Mouse (Mus musculus): ENCODE data around the gene Rora. TPM values are rescaled to one million over a fixed set of nuclear protein-coding genes. Genes with fewer than 3 reads are reported as not detected.

Rora gene
- total RNA-seq, 2 experiments from 2014 or later = 0.38 to 2.1 TPM

DNA sequence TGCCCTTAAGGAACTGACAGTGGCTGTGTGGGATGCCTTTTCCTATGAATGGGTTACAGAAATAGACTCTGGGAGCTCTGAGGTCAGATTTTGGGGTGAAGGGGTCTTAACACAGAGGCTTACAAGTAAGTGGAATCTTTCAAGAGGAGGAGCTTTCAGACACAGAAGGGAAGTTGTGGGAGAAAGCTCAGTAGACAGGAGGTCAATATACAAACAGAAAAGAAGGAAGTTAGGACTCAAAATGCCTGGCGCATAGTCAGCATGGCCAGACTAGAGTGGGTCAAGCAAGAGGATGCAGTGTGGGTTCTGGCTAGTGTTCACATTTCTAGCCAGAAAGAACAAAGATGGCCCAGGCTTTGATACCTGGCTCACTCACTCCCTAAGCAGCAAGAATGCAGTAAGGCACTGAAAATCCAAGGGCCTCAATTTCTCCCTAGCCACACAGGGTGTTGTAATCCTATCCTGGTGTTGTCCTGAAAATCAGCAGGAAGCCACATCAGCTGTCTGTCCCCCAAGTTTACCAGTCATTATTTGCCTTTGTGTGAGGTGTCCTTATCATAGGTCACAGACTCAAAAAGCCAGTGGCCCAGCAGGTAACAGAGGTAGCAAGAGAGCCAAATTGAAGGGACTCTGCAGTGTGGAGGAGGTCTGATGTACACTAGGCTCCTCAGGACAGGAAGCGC lies 456.2 kb downstream of the Rora start:
- ATAC-seq (replicated peaks; ENCODE audit: low FRiP score, poor library complexity, severe bottlenecking) = no peak

DNA sequence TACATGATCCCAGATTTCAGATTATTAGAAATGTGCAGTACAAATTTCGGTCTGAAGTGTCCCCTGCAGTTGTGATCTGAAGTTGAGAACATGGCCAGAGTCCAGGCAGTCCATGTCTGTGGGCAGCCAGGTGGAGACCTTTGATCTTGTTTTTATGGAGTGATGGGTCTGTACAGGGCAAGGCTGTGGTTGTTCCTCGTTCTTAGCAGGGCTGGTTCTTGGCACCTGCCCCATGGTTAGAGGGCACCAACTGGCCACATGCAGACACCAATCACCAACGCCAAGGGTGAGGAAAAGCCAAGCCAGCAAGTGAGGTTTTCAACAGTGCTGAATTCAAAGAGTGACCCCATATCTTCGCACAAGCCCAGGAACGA lies 456.7 kb downstream of the Rora start:
- ATAC-seq (replicated peaks; ENCODE audit: low FRiP score, poor library complexity, severe bottlenecking) = no peak

DNA sequence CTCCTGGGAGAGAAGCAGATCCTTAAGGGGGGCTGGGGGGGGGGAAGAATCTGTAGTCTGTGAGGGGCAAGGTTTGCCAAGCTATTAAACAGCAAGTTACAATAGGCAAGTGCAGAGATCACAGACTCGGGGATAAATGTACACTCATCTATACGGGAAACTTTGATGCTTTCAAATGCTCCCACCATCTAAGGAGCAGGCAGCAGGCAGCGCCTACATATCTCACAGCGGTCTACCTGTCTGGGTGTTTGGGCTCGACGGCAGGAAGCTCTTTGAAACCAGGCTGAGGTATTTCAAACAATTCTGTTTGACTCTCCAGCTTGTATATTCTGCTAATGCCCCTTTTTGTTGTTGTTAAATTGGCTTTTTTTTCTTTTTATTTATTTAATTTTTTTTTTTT lies 457.1 kb downstream of the Rora start:
- ATAC-seq (replicated peaks; ENCODE audit: low FRiP score, poor library complexity, severe bottlenecking) = no peak

DNA sequence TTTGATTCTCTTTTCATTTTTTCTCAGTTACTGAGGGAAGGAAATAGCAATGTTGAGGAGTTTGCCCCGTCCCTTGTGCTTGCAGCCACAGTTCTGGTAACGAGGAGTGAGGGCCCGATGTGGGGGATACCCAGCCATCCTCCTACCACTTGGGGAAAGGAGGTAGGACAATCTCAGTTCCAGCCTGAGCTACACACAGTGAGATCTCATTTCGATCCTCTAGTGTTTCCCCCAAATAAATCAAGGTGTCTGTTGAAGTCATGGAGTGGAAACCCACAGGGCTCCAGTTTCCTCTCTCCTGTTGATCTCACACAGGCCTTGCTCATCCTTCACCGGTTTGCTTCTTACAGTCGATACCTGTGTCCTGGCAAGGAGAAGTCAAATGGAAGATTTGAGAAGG lies 458.0 kb downstream of the Rora start:
- ATAC-seq (replicated peaks; ENCODE audit: low FRiP score, poor library complexity, severe bottlenecking) = no peak

DNA sequence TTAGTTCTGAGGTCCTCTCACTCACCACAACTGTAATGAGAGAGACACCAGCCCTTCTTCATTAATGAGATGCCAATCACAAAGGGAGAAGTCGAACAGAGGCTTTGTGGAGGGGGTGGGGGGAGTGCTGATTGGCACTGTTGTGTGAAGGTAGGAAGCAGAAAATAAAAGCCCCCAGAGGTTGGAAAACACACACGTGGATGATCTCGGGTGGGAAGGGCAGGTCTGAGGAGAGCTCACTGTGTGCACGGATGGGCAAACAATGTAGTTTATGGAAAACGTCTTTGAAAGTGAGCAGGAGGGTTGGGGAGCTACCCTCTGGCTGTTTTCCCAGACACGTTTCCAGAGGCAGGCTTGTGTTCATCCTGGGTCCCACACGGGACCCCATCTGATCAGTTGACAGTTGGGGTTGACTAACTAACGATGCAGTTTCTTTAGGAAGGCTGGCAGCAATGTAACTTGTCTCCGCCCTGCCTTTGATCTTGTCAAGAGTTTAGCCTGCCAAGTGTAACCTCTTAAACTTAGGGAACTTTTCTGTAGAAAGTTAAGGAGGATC lies 460.9 kb downstream of the Rora start:
- no peak for ATAC-seq (replicated peaks; ENCODE audit: low FRiP score, poor library complexity, severe bottlenecking)

DNA sequence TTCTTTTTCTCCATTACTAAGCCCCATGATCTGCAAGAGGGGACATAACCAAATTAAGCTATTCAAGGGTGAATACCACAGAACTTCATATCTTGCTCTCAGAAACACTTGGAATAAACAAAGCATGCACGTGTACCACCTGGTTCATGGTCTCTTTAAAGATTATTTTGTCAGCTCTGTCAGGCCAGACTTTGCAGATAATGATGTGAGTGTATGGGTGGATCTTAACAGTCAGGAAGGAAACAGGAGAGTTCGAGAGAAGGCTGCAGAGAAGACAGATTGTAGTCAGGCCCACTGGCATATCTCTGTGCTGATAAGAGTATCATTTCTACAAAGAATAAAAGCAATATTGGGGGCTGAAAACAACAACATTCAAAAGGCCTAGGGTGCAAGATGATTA lies 463.2 kb downstream of the Rora start:
- ATAC-seq (replicated peaks; ENCODE audit: low FRiP score, poor library complexity, severe bottlenecking) = no peak

DNA sequence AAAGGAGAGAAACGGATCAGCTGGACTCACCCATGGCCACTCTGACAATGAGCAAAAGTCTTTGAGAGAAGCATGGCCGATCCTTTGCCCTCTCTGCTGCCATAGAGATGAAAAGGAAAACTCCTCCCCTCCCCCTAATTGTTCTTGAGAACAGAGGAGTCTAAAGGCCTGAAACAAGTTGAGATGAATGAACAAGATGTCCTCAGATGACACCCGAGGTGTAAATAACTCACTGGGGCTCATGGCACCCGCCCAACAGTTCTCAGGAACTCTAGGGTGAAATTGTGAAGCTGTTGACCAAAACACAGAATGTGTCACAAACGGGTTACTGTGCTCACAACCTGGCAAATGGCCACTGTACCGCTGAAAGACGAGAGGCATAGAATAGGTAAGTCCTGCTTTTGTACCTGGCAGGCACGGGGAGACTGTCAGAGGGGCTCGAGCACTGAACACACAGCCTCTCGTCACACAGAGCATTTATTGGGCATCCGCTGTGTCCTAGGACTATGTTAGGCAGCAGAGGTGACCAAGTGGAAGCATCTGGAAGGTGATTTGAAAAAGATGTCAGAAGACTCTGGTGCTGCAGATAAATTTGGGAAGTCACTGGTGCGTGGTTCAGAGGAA lies 467.6 kb downstream of the Rora start:
- no peak for ATAC-seq (replicated peaks; ENCODE audit: low FRiP score, poor library complexity, severe bottlenecking)

DNA sequence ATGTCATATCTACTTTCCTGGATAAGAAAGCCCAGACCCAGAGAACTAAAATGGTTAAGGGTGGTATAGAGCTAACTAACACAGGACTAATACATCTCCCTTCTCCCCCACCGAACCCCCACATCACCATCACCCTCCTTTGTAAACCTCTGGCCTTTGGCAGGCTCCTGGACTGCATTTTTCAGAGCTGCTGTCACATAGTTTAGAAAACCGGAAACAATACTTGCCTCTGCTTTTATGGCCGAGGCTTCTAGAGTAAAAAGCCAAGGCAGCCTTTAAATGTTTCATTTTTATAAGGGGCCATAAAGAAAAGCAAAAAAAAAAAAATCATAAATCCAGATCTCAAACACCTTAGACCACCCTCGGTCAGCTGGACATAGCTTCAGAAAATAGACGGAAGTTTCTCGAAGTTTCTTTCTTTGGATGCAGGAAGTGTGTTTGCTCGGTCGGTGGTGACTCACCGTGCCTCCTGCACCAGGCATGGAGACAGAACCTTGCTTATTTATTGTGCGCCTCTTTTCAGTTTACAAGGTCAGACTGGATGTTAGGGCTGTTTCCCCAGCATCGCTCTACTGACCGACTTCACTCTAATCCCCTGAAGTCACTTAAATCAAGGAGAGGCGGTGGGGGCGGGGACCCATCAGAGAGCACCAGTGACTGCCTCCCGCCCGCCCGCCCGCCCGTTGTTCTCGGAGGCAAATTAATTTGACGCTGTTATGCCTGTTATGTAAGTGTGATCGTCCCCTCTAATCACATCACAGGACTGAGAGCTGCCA lies 471.6 kb downstream of the Rora start:
- no peak for ATAC-seq (replicated peaks; ENCODE audit: low FRiP score, poor library complexity, severe bottlenecking)

DNA sequence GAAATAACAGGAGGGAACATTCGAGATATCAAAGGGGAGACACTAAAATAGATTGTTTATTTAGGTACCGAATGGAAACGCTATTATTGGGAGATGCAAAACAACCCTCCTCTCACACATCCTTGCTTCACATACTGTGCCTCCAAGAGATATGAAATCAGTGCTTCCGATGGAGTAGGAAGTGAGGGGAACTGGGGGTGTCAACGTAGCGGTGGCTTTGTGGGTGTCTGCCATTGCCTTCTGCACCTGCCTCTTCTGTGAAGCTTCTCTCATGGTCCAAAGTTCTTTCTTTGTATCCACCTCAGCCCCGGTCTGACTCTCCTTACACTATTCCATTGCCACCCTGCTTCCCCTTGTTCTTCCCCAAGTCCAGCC lies 472.2 kb downstream of the Rora start:
- no peak for ATAC-seq (replicated peaks; ENCODE audit: low FRiP score, poor library complexity, severe bottlenecking)

DNA sequence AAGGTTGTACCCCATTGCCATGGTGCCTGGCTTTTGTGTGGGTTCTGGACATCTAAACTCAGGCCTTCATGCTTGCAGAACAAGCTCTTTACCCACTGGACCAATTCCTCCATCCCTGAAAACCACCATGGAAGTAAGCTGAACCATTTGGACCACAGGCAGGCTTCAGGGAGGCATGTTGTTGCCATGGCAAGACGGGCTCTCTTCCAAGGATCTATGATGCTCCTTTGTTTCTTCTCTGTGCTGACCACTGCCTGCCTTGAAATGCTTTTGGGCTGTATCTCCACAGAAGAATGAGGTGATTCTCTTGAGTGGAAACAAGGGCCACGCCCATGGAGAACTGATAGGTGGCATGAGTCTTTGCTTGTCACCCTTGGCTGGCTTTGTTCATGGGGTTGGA lies 473.0 kb downstream of the Rora start:
- no peak for ATAC-seq (replicated peaks; ENCODE audit: low FRiP score, poor library complexity, severe bottlenecking)

DNA sequence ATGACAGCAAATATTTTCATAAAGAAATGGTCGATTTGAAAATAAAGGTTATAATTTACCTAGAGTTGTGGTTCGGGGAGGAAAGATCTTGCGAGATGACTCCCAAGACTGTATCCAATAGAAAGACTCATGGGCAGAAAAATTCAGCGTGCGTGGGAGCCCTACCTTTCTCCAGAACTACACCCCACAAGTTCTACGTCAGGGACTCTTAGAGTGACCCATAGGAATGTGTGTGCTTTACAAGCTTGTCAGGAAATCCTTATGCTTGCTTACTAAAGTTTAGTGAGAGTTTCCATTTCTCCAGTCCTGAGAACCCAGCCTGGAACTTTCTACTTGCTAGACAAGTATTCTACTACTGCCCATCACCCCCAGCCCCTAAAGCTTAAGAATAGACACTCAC lies 474.7 kb downstream of the Rora start:
- no peak for ATAC-seq (replicated peaks; ENCODE audit: low FRiP score, poor library complexity, severe bottlenecking)

DNA sequence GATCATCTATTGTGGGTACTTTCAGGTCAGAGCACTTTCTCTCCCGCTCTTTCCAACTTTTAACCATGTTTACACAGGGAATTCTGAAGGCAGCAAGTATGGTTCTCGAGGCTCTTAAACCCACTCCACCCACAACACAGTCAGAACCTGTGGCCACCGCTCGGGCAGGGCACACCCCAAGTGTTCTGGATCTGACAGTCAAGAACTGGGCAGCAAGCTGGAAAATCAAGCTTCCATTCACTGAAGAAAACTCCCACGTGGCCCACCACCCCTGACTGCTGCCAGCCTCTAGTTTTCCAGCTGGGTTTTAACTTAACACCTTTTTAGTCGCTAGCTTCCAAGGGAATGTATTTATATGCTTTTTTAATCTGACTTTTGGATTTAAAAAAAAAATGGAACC lies 479.4 kb downstream of the Rora start:
- no peak for ATAC-seq (replicated peaks; ENCODE audit: low FRiP score, poor library complexity, severe bottlenecking)

DNA sequence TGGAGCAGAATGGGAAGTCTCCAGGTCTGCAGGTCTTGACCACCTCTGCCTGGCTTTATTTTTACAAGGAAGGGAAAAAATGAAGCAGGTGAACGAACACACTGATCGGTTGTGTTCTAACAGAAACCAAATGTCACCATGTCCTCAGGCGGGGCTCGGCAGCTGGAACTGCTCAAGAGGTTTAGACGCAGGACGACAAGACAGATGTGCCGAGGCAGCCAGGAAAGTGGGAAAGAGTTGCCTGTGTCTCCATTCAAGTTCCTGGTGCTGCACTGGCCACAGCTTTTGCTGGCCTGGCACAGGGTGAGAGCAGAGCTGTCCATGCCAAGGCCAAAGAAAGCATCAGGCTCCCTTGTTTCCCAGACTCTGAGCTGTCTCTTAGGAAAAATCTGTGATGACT lies 480.1 kb downstream of the Rora start:
- ATAC-seq (replicated peaks; ENCODE audit: low FRiP score, poor library complexity, severe bottlenecking) = no peak

DNA sequence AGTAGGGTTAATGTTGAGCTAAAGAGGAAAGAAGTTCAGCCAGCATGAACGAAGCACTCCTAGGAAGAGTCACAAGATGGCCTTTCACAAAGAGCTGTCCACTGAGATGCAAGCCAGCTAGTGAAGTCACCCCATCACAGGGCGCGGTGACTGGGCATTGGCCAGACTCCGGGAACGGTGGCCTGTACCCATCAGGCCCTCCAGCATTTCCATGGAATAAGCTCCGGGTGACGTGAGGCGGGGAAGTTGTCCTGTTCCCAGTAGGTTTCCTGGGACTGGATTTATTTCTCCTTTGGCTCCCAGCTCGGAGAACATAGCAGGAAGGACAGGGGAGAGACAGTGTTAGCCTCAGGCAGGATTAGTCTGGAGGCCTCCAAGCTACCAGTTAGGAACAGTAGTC lies 481.0 kb downstream of the Rora start:
- no peak for ATAC-seq (replicated peaks; ENCODE audit: low FRiP score, poor library complexity, severe bottlenecking)

DNA sequence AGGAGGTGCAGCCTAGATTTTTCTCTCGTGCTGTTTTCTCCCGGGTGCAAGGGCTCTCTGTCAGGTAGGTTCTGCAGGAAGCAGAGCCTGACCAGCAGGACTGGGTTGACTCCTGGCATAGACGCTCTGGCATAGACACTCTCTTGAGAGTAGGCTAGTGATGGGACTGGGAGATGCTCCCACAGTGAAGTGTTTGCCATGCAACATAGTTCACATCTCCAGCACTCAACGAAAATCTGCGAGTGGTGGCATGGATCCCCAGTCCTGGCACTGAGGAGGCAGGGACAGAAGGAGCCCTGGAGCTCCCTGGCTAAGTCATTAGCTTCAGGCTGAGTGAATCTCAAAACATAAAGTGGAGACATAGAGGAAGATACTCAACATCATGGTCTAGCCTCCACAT lies 483.2 kb downstream of the Rora start:
- ATAC-seq (replicated peaks; ENCODE audit: low FRiP score, poor library complexity, severe bottlenecking) = no peak

DNA sequence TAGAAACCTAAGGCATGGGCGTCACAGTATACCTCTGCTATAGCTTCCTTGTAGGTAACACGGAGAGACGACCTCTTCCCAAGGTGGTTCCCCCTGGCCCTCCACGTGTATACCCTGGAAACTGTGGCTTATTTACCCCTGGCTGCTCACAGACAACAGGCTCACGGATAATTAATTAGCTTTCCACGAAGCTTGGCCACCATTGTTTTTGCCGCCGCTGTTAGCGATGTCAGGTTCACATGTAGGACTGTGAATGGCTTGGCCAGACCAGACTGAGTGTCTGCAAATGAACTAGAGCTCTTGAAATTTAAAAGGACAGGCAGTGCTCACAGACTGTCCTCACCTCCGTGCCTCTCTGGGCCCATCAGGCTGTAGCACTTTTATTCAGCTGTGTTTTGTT lies 483.8 kb downstream of the Rora start:
- no peak for ATAC-seq (replicated peaks; ENCODE audit: low FRiP score, poor library complexity, severe bottlenecking)

DNA sequence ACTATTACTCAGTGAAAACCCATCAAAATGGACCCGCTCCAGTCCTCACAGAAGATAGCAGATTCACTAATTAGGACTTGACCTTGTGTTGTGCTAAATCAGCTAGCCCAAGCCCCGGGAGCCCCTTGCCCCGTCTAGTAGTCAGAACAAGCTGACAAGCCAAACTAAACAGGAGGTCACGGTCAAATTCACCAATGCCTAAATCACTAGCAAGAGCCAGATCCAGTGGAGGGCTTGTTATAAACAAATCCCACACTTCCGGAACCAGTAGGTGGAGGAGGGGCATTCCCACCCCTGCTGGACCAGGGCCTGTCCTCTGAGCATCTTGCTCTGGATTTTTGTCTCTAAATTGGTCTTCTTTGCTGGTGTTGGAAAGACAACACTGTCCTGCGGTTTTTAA lies 486.6 kb downstream of the Rora start:
- no peak for ATAC-seq (replicated peaks; ENCODE audit: low FRiP score, poor library complexity, severe bottlenecking)

DNA sequence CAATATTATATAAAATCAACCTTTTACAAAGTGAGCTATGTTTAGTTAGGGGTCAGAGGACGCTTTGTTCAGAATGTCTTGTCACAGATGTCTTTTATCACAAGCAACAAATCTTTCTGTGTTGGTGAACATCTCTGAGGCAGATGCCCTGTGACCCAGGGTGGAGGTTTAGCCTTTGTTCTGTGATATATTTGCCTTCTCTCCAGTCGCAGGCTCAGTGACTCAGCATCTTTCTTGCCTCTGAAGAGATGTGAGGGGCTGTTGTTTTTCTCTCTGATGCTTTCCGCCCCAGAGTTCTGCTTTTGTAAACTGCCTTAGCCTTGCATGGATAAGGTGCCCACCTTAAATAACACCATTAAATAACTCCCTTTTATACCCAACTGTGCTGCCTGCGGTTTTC lies 488.3 kb downstream of the Rora start:
- no peak for ATAC-seq (replicated peaks; ENCODE audit: low FRiP score, poor library complexity, severe bottlenecking)

DNA sequence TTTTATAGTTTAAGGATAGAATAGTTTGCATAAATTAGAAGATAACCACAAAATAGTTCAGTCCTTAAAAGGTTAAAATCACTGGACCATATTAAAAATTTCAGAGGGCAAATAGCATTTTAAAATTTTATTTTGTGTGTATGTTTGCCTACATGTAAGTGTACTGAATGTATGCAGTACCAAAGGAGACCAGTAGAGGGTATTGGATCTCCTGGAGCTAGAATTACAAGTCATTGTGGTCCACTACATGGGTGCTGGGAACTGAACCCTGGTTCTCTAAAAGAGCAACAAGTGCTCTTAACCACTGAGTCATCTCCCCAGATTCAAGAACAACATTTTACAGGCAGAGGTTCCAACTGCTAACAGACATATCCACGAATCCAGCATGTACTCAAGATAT lies 493.4 kb downstream of the Rora start:
- ATAC-seq (replicated peaks; ENCODE audit: low FRiP score, poor library complexity, severe bottlenecking) = no peak

DNA sequence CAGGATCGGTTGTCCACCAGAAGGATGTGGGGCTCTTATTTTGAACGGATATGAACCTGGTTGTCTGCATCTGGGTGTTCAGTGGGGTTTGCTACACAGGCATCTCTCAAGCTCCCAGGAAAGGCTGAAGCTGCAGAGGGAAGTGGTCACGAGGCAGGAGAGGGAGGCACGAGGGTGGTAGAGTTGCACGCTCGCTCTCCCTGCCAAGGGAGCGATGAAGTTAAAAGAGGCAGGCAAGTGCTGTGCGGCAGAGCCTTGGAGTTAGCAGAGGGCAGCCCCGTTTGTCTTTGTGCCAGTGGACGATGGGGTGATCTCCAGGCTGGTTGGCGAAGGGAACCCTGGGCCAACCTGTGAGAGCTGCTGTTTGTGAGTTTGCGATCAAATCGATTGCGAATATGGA lies 496.6 kb downstream of the Rora start:
- no peak for ATAC-seq (replicated peaks; ENCODE audit: low FRiP score, poor library complexity, severe bottlenecking)

DNA sequence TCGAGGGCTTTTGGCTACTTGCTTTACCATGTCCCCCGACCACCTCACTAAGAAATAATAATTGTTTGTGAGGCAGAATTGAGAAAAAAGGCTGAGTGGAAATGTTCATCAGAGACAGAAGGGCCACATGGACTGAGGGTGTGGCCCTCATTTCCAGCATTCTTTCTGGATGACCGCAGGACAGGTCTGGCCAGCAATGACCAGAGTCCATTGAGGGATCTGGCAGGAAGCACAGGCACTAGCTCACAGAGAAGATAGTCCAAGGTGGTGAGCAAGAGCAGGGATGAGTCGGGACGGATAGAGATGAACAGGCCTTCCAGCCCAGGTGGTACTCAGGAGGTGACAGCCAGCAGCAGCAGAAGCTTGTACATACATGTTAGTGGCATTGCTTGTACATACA lies 501.1 kb downstream of the Rora start:
- ATAC-seq (replicated peaks; ENCODE audit: low FRiP score, poor library complexity, severe bottlenecking) = no peak
